Mouse (Mus musculus) left cerebral cortex, adult 18-20 months (tissue): Measurements from ENCODE around the gene Magi1. TPM values are rescaled to one million over a fixed set of nuclear protein-coding genes. Genes with fewer than 3 reads are reported as not detected.
A peak's percentile ranks its signal among the peaks of the same experiment; 100 is the strongest.

Source experiments
- DNase-seq, 2 experiments: peaks; one replicate each; pipeline ENCODE4 v3.0.0; 2021 to 2022; ENCODE audit warnings: low spot score in 2 of 2, mixed read lengths in 1 of 2
- total RNA-seq, 2 experiments: library from RNA; stranded (reverse); gene quantifications; 2 replicates each; pipeline ENCODE4 v1.2.3; 2021

The Magi1 gene
- total RNA-seq, 2 experiments from 2014 or later, result 71.0 to 87.5 TPM

GRCm38 (mm10) chr6:94122566-94123150 lies 161.1 kb downstream of the Magi1 start:
- DNase-seq, result no peak

GRCm38 (mm10) chr6:94121488-94121887 lies 162.2 kb downstream of the Magi1 start:
- no peak for DNase-seq

GRCm38 (mm10) chr6:94116434-94117432 lies 167.0 kb downstream of the Magi1 start:
- DNase-seq, result no peak

- no peak for DNase-seq
Measured at GRCm38 (mm10) chr6:94111833-94112232, 171.9 kb downstream of the Magi1 start.

- DNase-seq, result no peak
Measured at GRCm38 (mm10) chr6:94107401-94108107, 176.2 kb downstream of the Magi1 start.

- no peak for DNase-seq
Measured at GRCm38 (mm10) chr6:94103581-94103980, 180.1 kb downstream of the Magi1 start.

GRCm38 (mm10) chr6:94101256-94101655 lies 182.5 kb downstream of the Magi1 start:
- DNase-seq, result no peak

GRCm38 (mm10) chr6:94094924-94095685 lies 188.6 kb downstream of the Magi1 start:
- DNase-seq, result no peak

- no peak for DNase-seq
Measured at GRCm38 (mm10) chr6:94092969-94093597, 190.6 kb downstream of the Magi1 start.

GRCm38 (mm10) chr6:94092500-94092899 lies 191.2 kb downstream of the Magi1 start:
- no peak for DNase-seq

- no peak for DNase-seq
Measured at GRCm38 (mm10) chr6:94086855-94087254, 196.9 kb downstream of the Magi1 start.

GRCm38 (mm10) chr6:94084752-94085151 lies 199.0 kb downstream of the Magi1 start:
- no peak for DNase-seq

- no peak for DNase-seq
Measured at GRCm38 (mm10) chr6:94083459-94083858, 200.3 kb downstream of the Magi1 start.

GRCm38 (mm10) chr6:94080933-94081545 lies 202.7 kb downstream of the Magi1 start:
- peak; percentile 81 to 83 for DNase-seq

- DNase-seq, result no peak
Measured at GRCm38 (mm10) chr6:94078934-94079333, 204.8 kb downstream of the Magi1 start.

- no peak for DNase-seq
Measured at GRCm38 (mm10) chr6:94077013-94077412, 206.7 kb downstream of the Magi1 start.

GRCm38 (mm10) chr6:94075990-94076389 lies 207.7 kb downstream of the Magi1 start:
- DNase-seq, result no peak

GRCm38 (mm10) chr6:94075228-94075627 lies 208.5 kb downstream of the Magi1 start:
- no peak for DNase-seq

GRCm38 (mm10) chr6:94071676-94072075 lies 212.0 kb downstream of the Magi1 start:
- no peak for DNase-seq

GRCm38 (mm10) chr6:94070702-94071101 lies 213.0 kb downstream of the Magi1 start:
- DNase-seq, result peak; percentile 23 to 61
